Mouse (Mus musculus) CH12.LX (cell line): ENCODE measurements around the gene Hnf1a.

Experiments
- CTCF ChIP-seq, 2 experiments: IDR thresholded peaks in 1 of 2; conservative IDR thresholded peaks in 1 of 2; 2 replicates each; pipeline ENCODE4 v1.5.1; 2011 to 2012; ENCODE audit warnings: low read depth in 2 of 2, low read length in 2 of 2, improper control_type of control experiment in 1 of 2, inconsistent platforms in 1 of 2, mild to moderate bottlenecking in 1 of 2, moderate library complexity in 1 of 2
- JUND ChIP-seq: conservative IDR thresholded peaks from 2 replicates; pipeline ENCODE4 v1.6.1; 2011; ENCODE audit warnings: low read depth, low read length, improper control_type of control experiment
- POLR2A ChIP-seq: IDR thresholded peaks from 2 replicates; pipeline ENCODE4 v1.6.1; 2011; ENCODE audit warnings: low read depth, mild to moderate bottlenecking, improper control_type of control experiment, low read length
- ZC3H11A ChIP-seq: IDR thresholded peaks from 2 replicates; pipeline ENCODE4 v1.6.1; 2012; ENCODE audit warnings: low read depth, mild to moderate bottlenecking, inconsistent platforms, low read length, improper control_type of control experiment

DNA sequence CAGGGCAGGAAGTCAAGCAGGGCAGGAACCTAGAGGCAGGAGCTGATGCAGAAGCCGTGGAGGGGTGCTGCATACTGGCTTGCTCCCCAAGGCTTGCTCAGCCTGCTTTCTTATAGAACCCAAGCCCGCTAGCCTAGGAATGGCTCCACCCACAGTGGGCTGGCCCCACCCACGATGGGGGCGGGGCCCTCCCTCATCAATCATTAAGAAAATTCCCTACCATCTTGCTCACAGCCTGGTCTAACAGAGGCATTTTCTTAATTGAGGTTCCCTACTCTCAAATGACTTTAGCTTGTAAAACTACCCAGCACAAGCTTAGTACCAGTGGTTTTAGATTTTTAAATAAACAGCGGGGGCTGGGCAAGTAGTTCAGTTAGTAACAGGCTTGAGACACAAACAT is 39.3 kb downstream of the Hnf1a start:
- TF ChIP-seq JUND (no peak), ZC3H11A (no peak), POLR2A (no peak), CTCF (conservative IDR thresholded peaks at IDR 0.05 in 1 of 2, IDR thresholded peaks at IDR 0.05 in 1 of 2; ENCODE audit: low read depth in 2 of 2, low read length in 2 of 2) (no peak)
